Mouse (Mus musculus) C2C12 (cell line): ENCODE results near the gene B3gnt2. TPM values are rescaled to one million over a fixed set of nuclear protein-coding genes. Genes with fewer than 3 reads are reported as not detected.

Source experiments
- H3K27me3 ChIP-seq: one replicate; pipeline ENCODE4 v1.6.1; 2011; ENCODE audit not compliant: control insufficient read depth, insufficient read depth, insufficient read length
- H3K36me3 ChIP-seq: one replicate; pipeline ENCODE4 v1.6.1; 2011; ENCODE audit not compliant: control insufficient read depth, insufficient read depth
- H3K4me3 ChIP-seq: one replicate; pipeline ENCODE4 v1.5.1; 2011; ENCODE audit warnings: mild to moderate bottlenecking, control low read depth; ENCODE audit not compliant: poor library complexity, insufficient read depth, severe bottlenecking
- H3K79me2 ChIP-seq: one replicate; pipeline ENCODE4 v1.6.1; 2011; ENCODE audit not compliant: control insufficient read depth, insufficient read depth
- H3K79me3 ChIP-seq: one replicate; pipeline ENCODE4 v1.6.1; 2011; ENCODE audit warnings: low read depth, control low read depth
- H3ac ChIP-seq: one replicate; pipeline ENCODE3; 2011; ENCODE audit warnings: low read depth; ENCODE audit not compliant: control insufficient read depth, insufficient read length
- CEBPB ChIP-seq: IDR thresholded peaks from one replicate; pipeline ENCODE4 v1.6.1; 2011; ENCODE audit warnings: low read depth, mild to moderate bottlenecking, control low read depth, moderate library complexity
- CTCF ChIP-seq: IDR thresholded peaks from one replicate; pipeline ENCODE4 v1.5.1; 2011; ENCODE audit not compliant: control insufficient read depth, insufficient read depth, insufficient read length
- FOSL1 ChIP-seq: IDR thresholded peaks from one replicate; pipeline ENCODE4 v1.8.0; 2011; ENCODE audit warnings: mild to moderate bottlenecking, low read length; ENCODE audit not compliant: poor library complexity, insufficient read depth, severe bottlenecking
- MAX ChIP-seq: IDR thresholded peaks from one replicate; pipeline ENCODE4 v1.6.1; 2011; ENCODE audit warnings: mild to moderate bottlenecking, control low read depth
- MYOD1 ChIP-seq: IDR thresholded peaks from one replicate; pipeline ENCODE4 v1.6.1; 2011; ENCODE audit warnings: low read depth; ENCODE audit not compliant: control insufficient read depth, insufficient read length
- MYOG ChIP-seq: IDR thresholded peaks from one replicate; pipeline ENCODE4 v1.6.1; 2011; ENCODE audit not compliant: control insufficient read depth, insufficient read length; ENCODE audit errors: extremely low read depth
- USF1 ChIP-seq: IDR thresholded peaks from one replicate; pipeline ENCODE4 v1.6.1; 2011; ENCODE audit warnings: low read depth, mild to moderate bottlenecking, control low read depth, moderate library complexity
- polyA plus RNA-seq: library from polyadenylated mRNA; unstranded; fragments of >200 nt; fragmentation: generic; extraction: Trizol; gene quantifications from one replicate; pipeline ENCODE4 v1.2.1, GENCODE M21; 2012; ENCODE audit warnings: missing spikeins

B3gnt2 gene
- polyA plus RNA-seq, 1 experiment = 10.8 TPM

GRCm38 (mm10) chr11:22811413-22811812 lies 49.3 kb downstream of the B3gnt2 start:
- Histone ChIP-seq H3K36me3 (no peaks in the 10 kb centered on the region), H3ac (no peak overlapping the region), H3K79me2 (no peaks in the 10 kb centered on the region), H3K4me3 (no peak overlapping the region), H3K79me3 (no peaks in the 10 kb centered on the region), H3K27me3 (no peaks in the 10 kb centered on the region)
- TF ChIP-seq FOSL1 (no peak), MYOD1 (no peak), USF1 (no peak), MYOG (no peak), MAX (no peak), CTCF (no peak), CEBPB (no peak)

GRCm38 (mm10) chr11:22809465-22810096 lies 51.2 kb downstream of the B3gnt2 start:
- H3K36me3 ChIP-seq = no peaks in the 10 kb centered on the region
- H3K79me2 ChIP-seq = no peaks in the 10 kb centered on the region
- no peak overlapping the region for H3K4me3 ChIP-seq
- H3ac ChIP-seq = no peak overlapping the region
- no peak for TF ChIP-seq MYOD1
- no peak for TF ChIP-seq CEBPB
- TF ChIP-seq CTCF = no peak
- no peak for TF ChIP-seq MYOG
- no peak for TF ChIP-seq USF1
- no peak for TF ChIP-seq MAX
- TF ChIP-seq FOSL1 = no peak
- H3K27me3 ChIP-seq = no peaks in the 10 kb centered on the region
- H3K79me3 ChIP-seq = no peaks in the 10 kb centered on the region

GRCm38 (mm10) chr11:22808040-22808439 lies 52.7 kb downstream of the B3gnt2 start:
- Histone ChIP-seq H3K36me3 (no peaks in the 10 kb centered on the region), H3K4me3 (no peak overlapping the region), H3K79me3 (no peaks in the 10 kb centered on the region), H3K79me2 (no peaks in the 10 kb centered on the region), H3ac (no peak overlapping the region), H3K27me3 (no peaks in the 10 kb centered on the region)
- TF ChIP-seq CTCF = no peak
- no peak for TF ChIP-seq MYOD1
- no peak for TF ChIP-seq USF1

DNA sequence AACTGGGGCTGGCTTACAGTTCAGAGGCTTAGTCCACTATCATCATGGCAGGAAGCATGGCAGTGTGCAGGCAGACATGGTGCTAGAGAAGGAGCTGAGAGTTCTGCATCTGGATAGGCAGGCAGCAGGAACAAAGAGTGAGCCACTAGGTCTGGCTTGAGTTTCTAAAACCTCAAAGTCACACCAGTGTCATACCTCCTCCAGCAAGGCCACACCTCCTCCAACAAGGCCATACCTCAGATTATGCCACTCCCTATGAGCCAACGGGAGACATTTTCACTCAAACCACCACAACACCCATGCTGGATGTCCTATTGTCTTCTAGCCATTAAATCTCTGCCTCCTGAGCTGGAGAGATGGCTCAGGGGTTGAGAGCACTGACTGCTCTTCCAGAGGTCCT lies 55.6 kb downstream of the B3gnt2 start:
- H3K79me2 ChIP-seq = no peaks in the 10 kb centered on the region
- no peaks in the 10 kb centered on the region for H3K79me3 ChIP-seq
- no peaks in the 10 kb centered on the region for H3K36me3 ChIP-seq
- no peaks in the 10 kb centered on the region for H3K27me3 ChIP-seq
- no peak for TF ChIP-seq FOSL1
- no peak for TF ChIP-seq MYOD1
- TF ChIP-seq USF1 = no peak
- no peak for TF ChIP-seq CEBPB
- TF ChIP-seq CTCF = no peak
- no peak for TF ChIP-seq MAX
- no peak for TF ChIP-seq MYOG
- H3ac ChIP-seq = no peak overlapping the region
- H3K4me3 ChIP-seq = no peak overlapping the region

GRCm38 (mm10) chr11:22799987-22800424 lies 60.8 kb downstream of the B3gnt2 start:
- TF ChIP-seq CEBPB (no peak), FOSL1 (no peak), MYOD1 (no peak), USF1 (no peak), CTCF (no peak)
- Histone ChIP-seq H3K79me3 (no peaks in the 10 kb centered on the region), H3K4me3 (no peak overlapping the region), H3K36me3 (no peaks in the 10 kb centered on the region), H3K27me3 (no peaks in the 10 kb centered on the region), H3K79me2 (no peaks in the 10 kb centered on the region), H3ac (no peak overlapping the region)

DNA sequence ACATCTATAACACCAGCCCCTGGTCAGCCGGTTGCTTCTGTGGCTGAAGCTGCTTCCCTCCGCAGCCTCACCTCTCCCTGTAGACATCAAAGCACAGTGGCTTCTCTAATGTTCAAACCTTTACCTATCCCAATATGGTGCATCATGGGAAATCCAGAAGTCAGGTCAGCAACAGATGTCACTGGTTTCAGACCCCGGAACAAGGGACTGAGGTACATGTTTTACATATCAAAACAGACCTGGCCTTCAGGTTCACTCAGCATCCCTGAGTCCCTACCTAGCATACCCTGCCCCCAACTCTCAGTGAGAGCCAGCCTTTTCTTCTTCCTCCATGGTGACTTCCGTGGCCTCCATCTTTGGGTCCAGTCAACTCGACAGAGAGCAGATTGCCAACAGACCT lies 61.8 kb downstream of the B3gnt2 start:
- Histone ChIP-seq H3K36me3 (no peaks in the 10 kb centered on the region), H3K27me3 (no peaks in the 10 kb centered on the region), H3K79me3 (no peaks in the 10 kb centered on the region), H3ac (no peak overlapping the region), H3K79me2 (no peaks in the 10 kb centered on the region), H3K4me3 (no peak overlapping the region)
- TF ChIP-seq CEBPB (no peak), FOSL1 (no peak), CTCF (no peak)
